Mouse (Mus musculus) cerebellum, adult 9-10 months (tissue): Measurements from ENCODE around the gene Impg1.

Experiments used
- DNase-seq: peaks from one replicate; pipeline ENCODE4 v3.0.0; 2022

The Impg1 gene

DNA sequence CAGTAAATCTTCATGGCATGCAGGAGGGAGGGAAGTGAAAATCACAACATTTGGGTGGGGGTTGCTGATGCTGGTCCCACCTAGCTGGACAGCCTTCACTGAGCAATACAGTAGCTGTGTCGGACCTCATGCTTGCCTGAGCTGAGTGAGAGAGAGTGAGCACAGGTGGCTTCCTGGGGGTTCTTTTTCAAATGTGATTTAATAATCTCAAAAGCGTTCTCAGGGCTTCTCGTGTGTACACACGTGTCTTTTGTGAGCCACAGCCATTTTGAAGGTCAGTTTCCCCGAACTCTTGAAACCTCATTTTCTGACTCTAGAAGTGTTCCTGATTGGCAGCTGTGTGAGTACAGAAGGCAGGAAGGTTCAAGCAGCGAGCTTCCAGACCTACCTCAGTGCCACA lies 122.8 kb downstream of the Impg1 start:
- DNase-seq = no peak

DNA sequence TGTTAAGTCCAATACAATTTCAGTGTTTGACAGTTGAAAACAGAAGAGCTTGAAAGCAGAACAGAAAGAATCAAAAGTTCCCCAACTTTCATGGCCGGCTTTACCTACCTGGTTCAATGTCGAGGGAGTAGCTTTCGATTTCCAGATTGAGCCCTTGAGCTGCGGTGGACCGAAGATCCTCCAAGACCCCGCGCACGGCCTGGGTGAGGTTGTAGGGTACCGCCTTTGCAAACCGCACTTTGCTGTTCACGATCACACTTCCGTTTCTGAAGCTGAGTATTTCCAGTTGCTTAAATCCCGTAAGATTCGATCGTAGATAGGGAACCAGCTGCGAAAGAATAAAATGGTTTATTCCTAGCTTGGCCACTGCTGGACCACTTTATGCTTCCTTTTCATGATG lies 123.5 kb downstream of the Impg1 start:
- no peak for DNase-seq

- DNase-seq = no peak
Observed at GRCm38 (mm10) chr9:80340927-80341326, 124.4 kb downstream of the Impg1 start.

DNA sequence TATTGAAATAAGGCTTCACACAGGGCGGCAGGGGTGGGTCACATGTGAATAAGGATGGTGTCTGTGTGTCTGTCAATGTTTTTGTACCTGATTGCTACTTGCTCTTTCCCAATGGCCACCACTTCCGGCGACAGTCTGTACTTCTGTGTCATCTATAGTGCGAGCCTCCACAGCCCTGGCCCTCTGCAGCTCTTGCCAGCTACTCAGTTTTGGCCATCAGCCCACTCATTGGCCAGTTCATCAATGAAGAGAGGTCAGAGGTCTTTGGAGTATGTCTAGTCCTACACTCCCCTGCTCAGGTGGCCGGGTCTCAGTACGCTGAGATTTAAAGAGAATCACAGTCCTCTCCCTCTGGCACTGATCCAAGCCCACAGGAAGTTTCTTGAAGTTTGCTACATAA lies 127.3 kb downstream of the Impg1 start:
- DNase-seq = no peak

DNA sequence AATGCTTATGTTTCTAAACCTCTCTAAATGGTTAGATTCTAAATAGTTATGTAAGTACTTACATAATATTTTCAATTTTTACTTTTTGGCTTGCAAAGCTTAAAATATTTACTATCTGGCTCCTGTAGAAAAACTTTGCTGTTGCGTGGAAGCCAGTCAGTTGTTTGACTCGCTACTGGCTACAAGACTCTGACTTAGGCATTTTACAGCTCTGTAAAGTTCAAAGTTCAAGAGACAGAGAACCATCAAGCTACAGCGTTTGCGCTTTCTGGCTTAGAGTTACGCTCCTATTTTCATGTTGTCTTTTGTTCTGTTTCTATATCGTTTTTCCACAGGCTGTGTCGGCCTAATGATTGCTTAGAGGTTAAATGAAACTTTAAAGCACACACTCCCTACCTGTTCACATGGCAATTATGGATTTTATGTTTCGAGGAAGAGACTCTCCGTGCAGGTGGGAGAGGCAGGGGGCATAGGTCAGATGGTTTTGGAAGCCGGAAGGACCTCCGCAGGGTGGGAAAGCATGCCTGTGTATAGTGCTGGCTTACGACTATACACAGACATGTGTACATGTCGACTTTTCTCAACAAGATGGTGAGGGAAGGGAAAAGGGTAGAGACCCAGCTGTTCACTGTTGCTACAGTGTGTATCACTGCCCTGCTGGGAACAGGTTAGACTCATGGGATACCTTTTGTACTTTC lies 129.5 kb downstream of the Impg1 start:
- DNase-seq = no peak

DNA sequence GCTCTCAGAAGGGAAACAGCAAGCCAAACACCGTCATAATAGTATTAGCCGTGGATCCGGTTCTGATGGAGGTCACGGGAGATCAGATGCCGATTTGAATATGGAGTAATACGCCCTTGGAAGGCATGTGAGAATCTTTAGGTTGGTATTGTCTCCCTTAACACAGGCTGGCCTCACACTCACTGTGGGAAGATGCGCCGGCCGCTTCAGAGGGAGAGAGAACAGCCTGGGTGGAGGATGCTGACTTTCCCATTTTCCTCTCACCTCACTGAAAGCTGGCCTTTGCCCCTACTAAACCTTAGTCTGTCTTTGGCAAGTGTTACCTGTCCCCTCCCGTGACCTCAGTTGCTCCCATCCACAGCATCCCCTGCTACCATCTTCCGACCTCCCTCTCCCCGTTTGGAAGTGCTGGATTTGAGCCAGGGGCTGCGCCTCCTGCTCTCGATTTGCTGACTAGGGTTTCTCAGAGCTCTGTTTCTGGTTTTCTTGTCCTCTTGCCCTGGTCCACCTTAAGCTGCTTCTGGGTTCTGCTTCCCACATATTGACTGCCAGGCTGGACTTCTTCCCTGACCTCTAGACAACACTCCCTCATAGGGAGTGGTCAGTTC lies 131.2 kb downstream of the Impg1 start:
- no peak for DNase-seq

GRCm38 (mm10) chr9:80333466-80333865 lies 131.8 kb downstream of the Impg1 start:
- DNase-seq = no peak

DNA sequence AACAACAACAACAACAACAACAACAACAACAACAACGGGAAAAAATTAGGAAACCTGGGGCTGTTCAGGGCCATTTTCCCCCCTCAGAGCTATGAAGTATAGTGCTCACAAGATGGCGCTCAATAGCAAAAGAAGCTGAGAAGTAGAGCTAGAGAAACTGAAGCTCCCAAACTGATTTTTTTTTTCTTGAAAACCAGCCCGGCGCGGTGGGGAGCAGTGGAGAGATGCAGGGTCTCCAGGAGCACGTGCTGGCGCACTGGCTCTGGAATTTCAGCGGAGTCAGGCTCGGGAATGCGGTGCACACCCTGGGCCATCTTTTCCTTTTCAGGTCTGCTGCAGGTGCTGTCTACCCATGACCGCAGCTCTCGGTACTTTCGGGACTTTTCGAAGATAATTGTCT lies 133.1 kb downstream of the Impg1 start:
- peak; percentile 20 for DNase-seq

- DNase-seq = peak; percentile 21
Observed at GRCm38 (mm10) chr9:80321051-80321887, 144.0 kb downstream of the Impg1 start.

GRCm38 (mm10) chr9:80318027-80318426 lies 147.3 kb downstream of the Impg1 start:
- DNase-seq = no peak

GRCm38 (mm10) chr9:80315922-80316321 lies 149.4 kb downstream of the Impg1 start:
- DNase-seq = no peak

DNA sequence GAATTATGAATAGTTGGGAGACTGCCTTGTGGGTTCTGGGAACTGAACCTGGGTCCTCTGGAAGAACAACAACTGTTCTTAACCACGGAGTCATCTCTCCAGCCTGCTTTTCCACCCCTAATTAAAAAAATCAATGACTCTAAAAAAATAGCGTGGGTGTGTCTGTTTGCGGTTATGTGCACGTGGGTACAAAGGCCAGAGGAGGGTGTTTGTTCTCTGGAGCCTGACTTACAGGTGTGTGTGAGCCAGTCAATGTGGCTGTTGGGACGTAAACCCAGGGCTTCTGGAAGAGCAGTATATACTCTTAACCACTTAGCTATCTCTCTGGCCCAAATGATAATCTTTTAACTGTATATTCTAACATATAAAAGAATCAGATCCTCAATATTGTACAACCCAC lies 151.7 kb downstream of the Impg1 start:
- DNase-seq = no peak

GRCm38 (mm10) chr9:80307629-80308028 lies 157.7 kb downstream of the Impg1 start:
- no peak for DNase-seq

DNA sequence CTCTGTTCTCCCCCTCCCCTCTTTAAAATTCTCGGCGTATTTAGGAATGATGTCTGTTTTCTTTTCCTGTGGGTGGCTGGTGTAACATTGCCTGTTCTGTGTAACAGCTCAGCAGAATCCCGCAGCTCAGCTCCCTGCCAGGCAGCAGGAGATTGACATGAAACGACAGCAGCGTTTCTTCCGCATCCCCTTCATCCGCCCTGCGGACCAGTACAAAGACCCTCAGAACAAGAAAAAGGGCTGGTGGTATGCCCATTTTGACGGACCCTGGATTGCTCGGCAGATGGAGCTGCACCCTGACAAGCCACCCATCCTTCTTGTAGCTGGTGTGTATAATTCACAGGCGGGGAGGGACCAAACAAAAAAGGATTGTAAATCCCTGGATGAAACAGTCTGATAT lies 158.4 kb downstream of the Impg1 start:
- no peak for DNase-seq

GRCm38 (mm10) chr9:80306390-80306789 lies 158.9 kb downstream of the Impg1 start:
- no peak for DNase-seq

GRCm38 (mm10) chr9:80303518-80303917 lies 161.8 kb downstream of the Impg1 start:
- DNase-seq = peak; percentile 5

DNA sequence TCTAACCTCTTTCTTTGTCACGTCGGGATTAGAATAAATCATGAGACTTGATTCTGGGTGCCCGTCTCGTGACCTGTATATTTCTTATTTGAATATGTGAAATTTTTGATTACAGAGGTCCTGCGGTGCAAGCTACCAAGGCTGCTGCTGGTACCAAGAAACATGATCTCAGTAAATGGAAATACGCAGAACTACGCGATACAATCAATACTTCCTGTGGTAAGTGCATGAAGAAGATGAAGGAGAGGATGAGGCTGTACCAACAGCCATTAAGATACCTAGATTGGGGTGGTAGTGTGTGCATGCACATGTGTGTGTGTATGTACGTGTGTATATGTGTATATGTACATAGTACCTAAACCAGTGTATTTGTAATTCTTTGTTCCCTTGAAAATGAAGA lies 166.2 kb downstream of the Impg1 start:
- DNase-seq = no peak

DNA sequence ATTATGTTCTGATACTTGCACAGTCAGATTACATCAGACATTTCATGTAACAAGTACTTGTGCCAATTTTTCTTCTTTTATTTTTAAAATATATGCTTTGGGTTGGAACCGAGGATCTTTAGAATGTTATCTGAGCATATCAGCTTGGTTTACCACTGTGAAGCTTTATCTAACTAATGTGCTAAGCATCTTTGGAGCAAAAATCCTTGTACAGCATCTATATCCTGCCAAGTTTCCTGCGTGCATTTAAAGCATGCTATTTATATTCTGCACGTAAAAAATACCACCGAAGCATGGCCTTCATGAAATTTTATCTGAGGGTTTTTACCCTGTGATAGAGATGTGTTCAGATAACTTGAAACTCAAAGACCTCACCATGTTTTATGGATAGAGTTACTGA lies 169.2 kb downstream of the Impg1 start:
- no peak for DNase-seq

DNA sequence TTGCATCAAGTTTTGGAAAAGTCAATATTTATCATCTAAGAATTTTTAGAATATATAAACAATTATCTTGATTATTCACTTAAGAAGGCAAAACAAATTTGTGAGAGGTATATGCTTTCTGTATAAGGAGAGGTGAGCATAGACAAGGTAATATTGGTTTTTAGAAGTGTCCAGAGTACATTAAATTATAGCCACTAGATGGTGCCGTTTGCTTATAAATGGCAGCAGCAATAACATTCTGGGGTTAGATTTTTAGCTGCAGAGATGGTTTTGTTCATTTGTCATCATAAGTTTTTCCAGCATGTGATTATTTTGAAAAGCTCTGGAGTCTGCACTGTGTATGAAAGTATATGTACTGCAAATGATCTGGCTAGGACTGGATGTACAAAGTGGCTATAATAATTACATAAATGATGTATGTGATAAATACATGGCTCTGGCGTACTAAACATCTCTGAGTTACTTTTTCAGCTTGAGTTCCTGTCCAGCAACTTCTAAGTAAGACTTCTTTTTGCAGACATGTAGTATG lies 172.2 kb downstream of the Impg1 start:
- peak; percentile 14 for DNase-seq

DNA sequence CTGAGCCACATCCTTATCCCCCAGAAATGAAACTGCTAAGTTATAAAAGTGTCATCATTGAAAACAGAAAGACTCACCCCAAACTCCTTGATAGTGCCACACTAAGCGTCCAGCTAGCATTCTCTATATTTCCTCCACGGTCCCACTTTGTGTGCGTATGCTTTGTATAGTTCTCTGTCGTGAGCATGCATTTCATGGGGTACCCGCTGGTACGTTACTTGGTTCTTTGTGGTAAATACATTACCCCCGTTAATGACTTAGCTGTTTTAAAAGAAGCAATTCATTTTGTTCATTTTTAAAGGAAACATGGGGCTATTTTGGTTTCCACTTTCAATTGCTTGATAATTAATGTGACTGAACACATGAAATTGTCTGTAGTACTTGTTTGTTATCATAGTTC lies 178.4 kb downstream of the Impg1 start:
- DNase-seq = no peak

DNA sequence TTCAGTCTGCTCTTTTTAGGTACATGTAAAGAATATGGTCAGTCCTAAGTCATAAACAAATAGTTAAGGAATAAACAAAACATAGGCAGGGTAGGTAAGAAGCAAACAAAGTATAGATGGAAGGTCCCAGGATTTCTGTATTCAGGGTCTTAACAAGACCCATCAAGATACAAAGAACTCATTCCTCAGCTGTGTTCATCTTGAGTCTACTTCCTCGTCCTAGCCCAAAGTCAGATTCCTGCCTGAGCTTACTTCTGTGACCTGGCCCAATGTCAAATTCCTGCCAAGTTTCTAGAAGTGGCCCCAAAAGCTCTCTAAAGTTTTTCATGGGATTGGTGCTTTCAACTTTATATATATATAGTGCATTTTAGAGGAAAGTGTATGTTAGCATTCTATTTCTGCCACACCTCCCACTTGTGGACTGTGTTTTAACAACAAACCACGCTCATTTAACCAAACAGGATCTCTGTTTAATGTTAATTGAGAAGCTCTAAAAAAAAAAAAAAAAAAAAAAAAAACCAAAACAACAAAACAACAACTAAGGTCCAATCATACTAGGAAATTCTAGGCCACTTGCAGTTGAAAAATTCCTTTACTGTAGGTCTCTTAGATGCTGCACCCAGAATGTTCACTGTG lies 180.6 kb downstream of the Impg1 start:
- no peak for DNase-seq

DNA sequence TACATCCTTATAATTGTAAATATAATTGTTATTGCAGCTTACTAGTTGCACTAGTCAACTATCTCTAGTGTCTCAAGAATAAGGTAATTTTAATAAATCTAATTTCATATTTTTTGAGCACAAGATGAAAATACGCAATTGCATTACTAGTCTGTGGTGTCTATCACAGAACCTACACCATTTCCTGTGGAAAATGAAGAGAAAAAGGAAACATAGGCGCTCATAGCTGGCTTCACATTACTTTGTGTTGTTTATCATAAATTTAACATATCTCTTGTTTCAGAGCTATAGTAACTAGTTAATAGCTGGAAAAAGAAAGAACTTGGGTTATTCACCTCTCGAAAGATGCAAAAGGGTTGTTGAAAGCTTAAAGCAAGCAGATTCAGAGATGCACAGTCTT lies 182.9 kb downstream of the Impg1 start:
- no peak for DNase-seq

GRCm38 (mm10) chr9:80280724-80281123 lies 184.6 kb downstream of the Impg1 start:
- DNase-seq = no peak
